Mouse (Mus musculus) erythroblast, embryonic 14.5 days (primary cell): ENCODE data around the gene Krt86.

ENCODE experiments used
- GATA1 ChIP-seq: IDR thresholded peaks from 2 replicates; pipeline ENCODE4 v1.6.1; 2012; ENCODE audit warnings: low read length, inconsistent platforms, mixed read lengths
- TAL1 ChIP-seq: IDR thresholded peaks from 3 replicates; pipeline ENCODE4 v1.6.1; 2012; ENCODE audit warnings: low read length, inconsistent platforms, mixed read lengths

DNA sequence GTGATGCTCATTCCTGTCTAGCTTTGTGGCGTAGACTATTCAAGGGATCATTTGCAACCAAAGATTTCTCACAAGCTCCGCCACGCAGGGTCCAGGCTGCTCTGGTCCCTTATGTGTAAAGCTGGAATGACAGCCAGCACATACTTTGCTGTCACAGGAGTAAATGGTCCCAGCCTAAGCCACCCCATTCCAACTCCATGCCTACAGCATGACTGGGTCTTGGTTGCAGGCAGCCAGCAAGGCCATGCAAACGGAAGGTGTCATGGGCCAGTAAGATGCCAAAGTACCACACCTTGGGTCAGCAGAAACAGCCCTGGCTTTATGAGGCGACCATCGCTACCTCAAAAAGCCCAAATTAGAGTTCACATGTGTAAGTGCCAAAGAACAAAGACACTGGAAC is 20.4 kb downstream of the Krt86 start:
- no peak for TF ChIP-seq GATA1
- TF ChIP-seq TAL1 = no peak
